Mouse (Mus musculus) spleen, adult 2 months (tissue): ENCODE results near the gene Hdac10.

Experiments used
- CTCF ChIP-seq: fragments of 200-500 bp; IDR thresholded peaks from 2 replicates; pipeline ENCODE4 v1.5.1; 2011; ENCODE audit warnings: mild to moderate bottlenecking, inconsistent platforms; ENCODE audit not compliant: insufficient read depth, insufficient read length, insufficient replicate concordance; ENCODE audit errors: extremely low read depth
- POLR2A ChIP-seq: fragments of 200-500 bp; IDR thresholded peaks from 2 replicates; pipeline ENCODE4 v1.6.1; 2011; ENCODE audit warnings: low read depth, low read length, inconsistent platforms

- TF ChIP-seq CTCF: no peak
- TF ChIP-seq POLR2A: no peak
These were observed 4.9 kb downstream of the Hdac10 start for GRCm38 (mm10) chr15:89123595-89123994.
